Mouse (Mus musculus): ENCODE data around the gene Prm3. TPM values are rescaled to one million over a fixed set of nuclear protein-coding genes. Genes with fewer than 3 reads are reported as not detected.

Gene Prm3
- polyA plus RNA-seq, 1 experiment from 2014 or later, result not detected

DNA sequence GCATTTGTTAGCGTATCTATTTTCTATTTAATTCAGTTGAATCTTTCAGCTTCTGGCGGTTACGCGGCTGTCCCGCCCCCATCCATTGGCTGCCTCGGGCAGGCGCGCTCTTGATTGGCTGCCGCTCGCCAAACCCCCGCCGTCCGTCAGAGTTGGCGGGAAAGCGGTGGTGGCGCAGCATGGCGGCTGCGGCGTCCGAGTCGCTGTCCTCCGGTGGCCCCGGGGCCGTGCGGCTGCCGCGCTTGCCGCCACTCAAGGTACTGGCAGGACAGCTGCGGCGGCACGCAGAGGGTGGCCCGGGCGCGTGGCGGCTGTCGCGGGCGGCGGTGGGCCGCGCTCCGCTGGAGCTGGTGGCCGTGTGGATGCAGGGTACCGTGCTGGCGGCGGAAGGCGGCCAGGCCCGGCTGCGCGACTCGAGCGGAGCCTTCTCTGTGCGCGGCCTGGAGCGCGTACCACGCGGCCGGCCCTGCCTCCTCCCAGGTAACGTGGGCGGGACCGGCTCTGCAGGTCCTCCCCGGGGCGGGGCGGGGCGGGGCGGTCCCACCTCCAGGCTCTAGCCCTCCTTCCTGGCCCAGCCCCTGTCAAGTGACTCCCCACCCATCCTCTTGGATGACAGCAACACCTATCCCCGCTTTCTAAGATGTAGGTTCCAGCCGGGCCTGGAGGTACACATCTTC, 44.3 kb upstream of the Prm3 start, which contains the start of gene Rmi2:
Gene Rmi2 (plus strand): TSS at position 149 of the 677 bp plus-strand sequence.
- Histone ChIP-seq H3K9me3 (replicated peaks; ENCODE audit: low read length) (no peaks in the 10 kb centered on the region), H3K4me2 (ENCODE audit: low read length) (peak within 1 kb of the TSS; percentile 94), H3K27ac (peak within 1 kb of the TSS; percentile 77), H3K4me1 (replicated peaks; ENCODE audit: insufficient read depth, low read length) (peaks cover 6% of the 10 kb centered on the region; the same call in 1 of the 2 replicates), H3K27me3 (ENCODE audit: insufficient read depth, low read length) (no peaks in the 10 kb centered on the region), H3K4me3 (replicated peaks; ENCODE audit: low read depth, low read length) (peak within 1 kb of the TSS; percentile 72), H3K36me3 (ENCODE audit: insufficient read depth, low read length) (no peaks in the 10 kb centered on the region), H3K9ac (ENCODE audit: low read depth, low read length) (peak within 1 kb of the TSS; percentile 76)
- no peak for TF ChIP-seq CTCF (IDR thresholded peaks at IDR 0.05; ENCODE audit: low read depth)
- DNase-seq (ENCODE audit: low spot score), result peak; percentile 93
- ATAC-seq (replicated peaks; ENCODE audit: low FRiP score, low read depth), result peak; percentile 90
- under 1% methylated on average over 56 of the region's 69 CpGs for WGBS

DNA sequence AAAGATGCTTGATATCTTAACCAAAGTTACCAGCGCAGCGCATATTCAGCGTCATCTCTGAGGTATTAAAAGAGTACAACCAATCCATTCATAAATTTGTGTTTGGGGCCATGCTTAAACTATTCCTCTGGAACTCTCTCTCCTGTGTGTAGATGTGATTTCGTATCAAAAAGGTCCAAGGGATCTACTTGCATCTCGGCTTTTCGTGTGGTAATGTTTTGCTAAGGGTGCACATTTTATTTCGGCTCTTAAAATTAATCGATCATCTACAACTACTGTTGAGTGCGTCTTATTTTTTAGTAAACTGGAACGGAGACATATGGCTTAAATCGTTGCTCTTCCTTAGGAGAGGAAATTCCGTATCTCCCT, 43.8 kb upstream of the Prm3 start:
- TF ChIP-seq CTCF (IDR thresholded peaks at IDR 0.05; ENCODE audit: low read depth), result no peak
- WGBS, result 6% methylated on average over 12 of the region's 12 CpGs
- Histone ChIP-seq H3K9ac (ENCODE audit: low read depth, low read length) (0 out of 2 replicates have a peak overlapping the region, but pooled peaks have one; percentile 76), H3K27ac (no peak overlapping the region), H3K4me1 (replicated peaks; ENCODE audit: insufficient read depth, low read length) (peaks cover 6% of the 10 kb centered on the region; the same call in 1 of the 2 replicates), H3K9me3 (replicated peaks; ENCODE audit: low read length) (no peaks in the 10 kb centered on the region), H3K4me2 (ENCODE audit: low read length) (peak overlapping the region; percentile 94), H3K4me3 (replicated peaks; ENCODE audit: low read depth, low read length) (peak overlapping the region; percentile 72), H3K27me3 (ENCODE audit: insufficient read depth, low read length) (no peaks in the 10 kb centered on the region), H3K36me3 (ENCODE audit: insufficient read depth, low read length) (no peaks in the 10 kb centered on the region)
- DNase-seq (ENCODE audit: low spot score) (no peak), ATAC-seq (replicated peaks; ENCODE audit: low FRiP score, low read depth) (no peak)

DNA sequence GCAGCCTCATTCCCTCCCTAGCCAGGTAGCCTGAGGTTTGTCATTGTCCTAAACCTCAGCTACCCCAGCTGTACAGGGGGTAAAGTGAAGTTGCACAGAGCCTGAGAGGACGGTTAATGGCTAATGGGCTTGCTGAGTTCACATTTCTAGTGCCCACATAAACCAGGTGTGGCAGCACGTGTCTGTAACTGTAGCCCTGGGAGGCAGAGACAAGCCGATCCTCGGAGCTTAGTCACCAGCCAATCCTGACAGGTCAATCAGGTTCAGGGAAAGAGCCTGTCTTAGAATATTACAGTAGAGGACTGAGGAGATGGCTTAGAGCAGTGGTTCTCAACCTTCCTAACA, 37.7 kb upstream of the Prm3 start:
- no peak overlapping the region for H3K4me3 ChIP-seq (replicated peaks; ENCODE audit: low read depth, low read length)
- no peak; the same call in 1 of the 2 replicates for ATAC-seq (replicated peaks; ENCODE audit: low FRiP score, low read depth)
- no peak for DNase-seq (ENCODE audit: low spot score)
- H3K9me3 ChIP-seq (replicated peaks; ENCODE audit: low read length), result no peaks in the 10 kb centered on the region
- WGBS, result 55% methylated on average over 4 of the region's 4 CpGs
- no peak overlapping the region for H3K9ac ChIP-seq (ENCODE audit: low read depth, low read length)
- H3K27ac ChIP-seq, result no peak overlapping the region
- no peaks in the 10 kb centered on the region for H3K4me1 ChIP-seq (replicated peaks; ENCODE audit: insufficient read depth, low read length)
- no peak overlapping the region for H3K4me2 ChIP-seq (ENCODE audit: low read length)
- no peaks in the 10 kb centered on the region for H3K36me3 ChIP-seq (ENCODE audit: insufficient read depth, low read length)
- H3K27me3 ChIP-seq (ENCODE audit: insufficient read depth, low read length), result no peaks in the 10 kb centered on the region
- no peak for TF ChIP-seq CTCF (IDR thresholded peaks at IDR 0.05; ENCODE audit: low read depth)

DNA sequence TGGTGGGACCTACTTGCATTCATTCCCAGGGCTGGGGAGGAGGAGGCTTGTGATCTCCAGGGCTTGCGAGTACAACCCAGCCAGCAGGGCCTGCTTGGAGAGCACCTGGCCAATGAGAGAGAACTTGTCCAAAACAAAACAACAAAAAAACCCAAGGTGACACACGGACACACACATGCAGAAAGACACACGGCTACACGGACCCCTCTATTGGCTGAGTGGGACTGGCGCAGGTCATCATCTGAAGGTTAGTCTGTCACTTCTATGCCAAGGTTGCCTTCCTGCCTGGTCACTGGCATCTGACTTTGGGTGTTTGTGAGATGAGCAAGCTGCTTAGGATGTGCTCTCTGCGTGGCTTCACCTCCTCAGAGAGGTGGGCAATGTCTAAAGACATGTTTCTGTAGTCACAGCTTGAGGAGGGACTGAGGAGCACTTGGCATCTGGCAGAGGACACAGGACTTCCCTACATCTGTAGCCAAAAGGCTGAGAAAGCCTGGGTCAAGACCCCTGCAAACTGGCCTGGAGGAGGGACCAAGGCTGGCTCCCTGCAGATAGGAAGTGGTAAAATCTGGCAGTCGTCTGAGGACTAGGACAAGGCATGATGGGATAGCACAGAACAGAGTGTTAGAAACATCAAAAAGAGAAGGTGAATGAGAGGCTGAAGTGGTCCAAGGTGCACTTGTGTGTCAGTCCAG, 37.2 kb upstream of the Prm3 start:
- no peak for TF ChIP-seq CTCF (IDR thresholded peaks at IDR 0.05; ENCODE audit: low read depth)
- WGBS, result 76% methylated on average over 7 of the region's 7 CpGs
- Histone ChIP-seq H3K4me1 (replicated peaks; ENCODE audit: insufficient read depth, low read length) (no peaks in the 10 kb centered on the region), H3K4me3 (replicated peaks; ENCODE audit: low read depth, low read length) (no peak overlapping the region), H3K36me3 (ENCODE audit: insufficient read depth, low read length) (no peaks in the 10 kb centered on the region), H3K27ac (no peak overlapping the region), H3K27me3 (ENCODE audit: insufficient read depth, low read length) (no peaks in the 10 kb centered on the region), H3K9ac (ENCODE audit: low read depth, low read length) (no peak overlapping the region), H3K4me2 (ENCODE audit: low read length) (no peak overlapping the region), H3K9me3 (replicated peaks; ENCODE audit: low read length) (no peaks in the 10 kb centered on the region)
- ATAC-seq (replicated peaks; ENCODE audit: low FRiP score, low read depth), result no peak
- no peak for DNase-seq (ENCODE audit: low spot score)

DNA sequence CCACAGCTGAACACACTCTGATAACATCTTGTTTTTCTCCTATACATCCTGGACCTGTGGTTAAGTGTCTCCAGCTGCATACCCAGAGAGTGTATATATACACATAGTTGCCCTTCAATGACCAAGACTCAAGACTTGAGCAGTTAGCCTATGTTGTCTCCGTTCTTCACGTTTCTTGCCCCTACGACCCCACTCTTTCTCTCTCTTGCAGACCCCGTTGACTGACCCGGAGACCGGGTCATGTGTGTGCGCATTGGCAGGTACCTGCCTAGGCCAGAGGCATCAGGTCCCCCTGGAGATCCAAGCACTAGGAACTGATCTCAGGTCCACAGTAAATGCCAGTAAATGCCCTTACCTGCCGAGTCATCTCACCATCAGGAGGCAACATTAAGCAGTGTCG, 36.6 kb upstream of the Prm3 start:
- WGBS, result 92% methylated on average over 9 of the region's 9 CpGs
- H3K4me1 ChIP-seq (replicated peaks; ENCODE audit: insufficient read depth, low read length), result no peaks in the 10 kb centered on the region
- DNase-seq (ENCODE audit: low spot score) (no peak), ATAC-seq (replicated peaks; ENCODE audit: low FRiP score, low read depth) (no peak)
- H3K4me3 ChIP-seq (replicated peaks; ENCODE audit: low read depth, low read length), result no peak overlapping the region
- H3K9ac ChIP-seq (ENCODE audit: low read depth, low read length), result no peak overlapping the region
- no peaks in the 10 kb centered on the region for H3K9me3 ChIP-seq (replicated peaks; ENCODE audit: low read length)
- no peak for TF ChIP-seq CTCF (IDR thresholded peaks at IDR 0.05; ENCODE audit: low read depth)
- H3K4me2 ChIP-seq (ENCODE audit: low read length), result no peak overlapping the region
- H3K27me3 ChIP-seq (ENCODE audit: insufficient read depth, low read length), result no peaks in the 10 kb centered on the region
- no peak overlapping the region for H3K27ac ChIP-seq
- no peaks in the 10 kb centered on the region for H3K36me3 ChIP-seq (ENCODE audit: insufficient read depth, low read length)

DNA sequence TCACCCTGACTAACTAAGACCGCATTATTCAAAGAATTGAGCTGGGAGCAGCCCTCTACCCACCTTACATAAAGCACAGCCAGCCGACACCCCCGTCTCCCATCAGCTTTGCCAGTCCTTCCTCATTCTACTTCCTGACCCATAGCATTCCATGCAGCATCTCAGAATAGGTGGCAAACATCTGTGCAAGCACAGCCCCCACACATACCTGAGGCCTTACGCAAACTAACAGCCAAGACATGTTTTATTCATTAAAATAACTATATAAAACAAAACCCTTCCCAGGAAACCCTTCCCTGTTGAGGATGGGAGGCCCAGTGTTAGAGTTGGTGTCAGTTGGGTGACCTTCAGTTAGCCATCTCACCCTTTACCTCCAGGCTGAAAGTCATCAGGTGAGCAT, 35.1 kb upstream of the Prm3 start:
- no peaks in the 10 kb centered on the region for H3K9me3 ChIP-seq (replicated peaks; ENCODE audit: low read length)
- no peak overlapping the region for H3K4me2 ChIP-seq (ENCODE audit: low read length)
- no peak for TF ChIP-seq CTCF (IDR thresholded peaks at IDR 0.05; ENCODE audit: low read depth)
- H3K4me1 ChIP-seq (replicated peaks; ENCODE audit: insufficient read depth, low read length), result no peaks in the 10 kb centered on the region
- H3K27me3 ChIP-seq (ENCODE audit: insufficient read depth, low read length), result no peaks in the 10 kb centered on the region
- no peaks in the 10 kb centered on the region for H3K36me3 ChIP-seq (ENCODE audit: insufficient read depth, low read length)
- no peak overlapping the region for H3K9ac ChIP-seq (ENCODE audit: low read depth, low read length)
- ATAC-seq (replicated peaks; ENCODE audit: low FRiP score, low read depth) (no peak), DNase-seq (ENCODE audit: low spot score) (no peak)
- no peak overlapping the region for H3K4me3 ChIP-seq (replicated peaks; ENCODE audit: low read depth, low read length)
- 74% methylated on average over 4 of the region's 4 CpGs for WGBS
- no peak overlapping the region for H3K27ac ChIP-seq

Data from kidney, postnatal 0 days (tissue).